Mouse (Mus musculus): ENCODE measurements around the gene Gm47791.

Gm47791 gene

DNA sequence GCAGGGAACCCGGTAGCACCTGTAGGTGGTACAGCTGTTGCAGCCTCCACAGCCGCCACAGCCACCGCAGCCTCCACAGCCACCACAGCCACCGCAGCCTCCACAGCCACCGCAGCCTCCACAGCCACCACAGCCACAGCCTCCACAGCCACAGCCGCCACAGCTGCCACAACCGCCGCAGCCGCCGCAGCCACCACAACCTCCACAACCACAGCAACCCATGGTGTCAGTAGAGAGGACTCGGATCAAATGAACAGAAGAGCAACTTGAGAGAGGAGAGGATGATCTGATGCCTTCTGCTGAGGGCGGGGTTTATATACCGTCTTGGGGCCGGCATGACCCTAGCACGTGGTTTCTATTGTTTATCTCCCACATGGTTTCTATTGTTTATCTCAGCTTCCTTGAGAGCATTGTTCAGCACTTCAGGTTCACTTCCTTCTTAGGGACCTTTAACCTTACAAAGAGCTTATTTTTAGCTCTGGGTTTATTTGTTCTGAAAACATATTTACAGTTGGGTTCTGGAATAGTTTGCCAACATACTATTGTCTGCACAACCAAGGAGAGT is at the start of gene Gm47791:
Gene Gm47791, minus strand, starts transcription at position 222 of the 565 bp plus-strand sequence.
- no peak for DNase-seq

DNA sequence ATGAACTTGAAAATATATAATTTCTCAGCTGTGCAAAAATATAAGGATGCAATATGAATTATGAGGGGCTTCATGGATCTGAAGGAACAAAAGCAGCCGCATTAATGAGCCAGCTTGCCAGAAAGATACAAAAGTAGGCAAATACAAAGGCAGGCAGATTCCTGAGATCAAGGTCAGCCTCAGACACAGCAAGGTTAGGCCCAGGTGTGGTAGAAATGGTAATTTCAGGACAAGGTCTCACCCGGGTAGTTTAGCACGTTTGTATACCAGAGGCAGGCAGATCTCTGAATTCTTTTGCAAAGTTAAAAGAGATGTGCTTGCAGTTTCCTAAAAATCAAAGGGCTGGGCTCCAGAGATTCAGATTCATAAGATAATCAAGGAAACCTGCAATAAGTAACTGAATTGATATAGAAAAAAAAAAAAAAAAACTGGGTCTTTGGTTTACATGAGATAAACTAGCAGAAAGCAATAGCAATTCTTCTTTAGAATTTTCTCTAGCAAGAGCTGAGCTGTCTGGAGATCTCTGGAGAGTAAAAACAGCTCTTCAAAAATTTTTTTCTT is 49.7 kb upstream of the Gm47791 start:
- no peak for DNase-seq

DNA sequence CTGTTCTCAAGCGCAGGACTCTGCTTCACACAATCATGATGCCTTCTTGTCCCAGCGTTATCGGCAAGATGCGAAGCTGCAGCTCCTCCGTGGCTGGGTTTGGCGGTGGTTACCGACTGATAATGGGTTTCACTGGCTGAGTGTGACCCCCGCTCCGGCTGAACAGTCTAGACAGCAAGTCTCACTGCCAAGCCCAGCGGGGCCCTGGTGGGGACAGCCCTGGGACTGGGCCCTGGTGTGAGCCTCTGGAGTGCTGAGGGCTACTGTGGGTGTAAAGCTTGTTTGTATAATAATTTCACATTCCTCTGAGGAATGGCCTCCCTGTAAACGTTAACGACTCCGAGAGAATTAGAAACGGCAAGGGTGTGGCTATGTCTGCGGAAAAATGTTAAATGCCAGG is 49.1 kb upstream of the Gm47791 start:
- DNase-seq, result peak; percentile 16 to 51

DNA sequence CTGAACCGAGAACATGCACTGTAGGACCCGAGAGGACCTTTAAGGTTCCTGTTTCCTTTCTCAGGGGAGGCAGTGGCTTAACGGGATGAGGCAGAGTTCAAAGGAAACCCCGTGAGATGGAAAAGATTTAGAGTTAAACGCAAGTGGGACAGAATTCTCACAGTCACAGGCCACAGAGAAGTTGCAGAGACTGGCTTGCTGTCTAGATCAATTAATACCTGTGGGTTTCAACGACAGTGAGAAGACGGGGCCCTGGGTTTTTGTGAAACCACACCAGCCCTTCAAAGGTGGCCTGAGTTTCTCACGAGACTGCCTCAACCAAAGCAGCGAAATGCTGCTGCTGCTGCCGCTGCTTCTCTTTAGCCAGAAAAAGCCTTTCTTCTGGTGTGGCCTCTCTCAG is 48.3 kb upstream of the Gm47791 start:
- no peak for DNase-seq

DNA sequence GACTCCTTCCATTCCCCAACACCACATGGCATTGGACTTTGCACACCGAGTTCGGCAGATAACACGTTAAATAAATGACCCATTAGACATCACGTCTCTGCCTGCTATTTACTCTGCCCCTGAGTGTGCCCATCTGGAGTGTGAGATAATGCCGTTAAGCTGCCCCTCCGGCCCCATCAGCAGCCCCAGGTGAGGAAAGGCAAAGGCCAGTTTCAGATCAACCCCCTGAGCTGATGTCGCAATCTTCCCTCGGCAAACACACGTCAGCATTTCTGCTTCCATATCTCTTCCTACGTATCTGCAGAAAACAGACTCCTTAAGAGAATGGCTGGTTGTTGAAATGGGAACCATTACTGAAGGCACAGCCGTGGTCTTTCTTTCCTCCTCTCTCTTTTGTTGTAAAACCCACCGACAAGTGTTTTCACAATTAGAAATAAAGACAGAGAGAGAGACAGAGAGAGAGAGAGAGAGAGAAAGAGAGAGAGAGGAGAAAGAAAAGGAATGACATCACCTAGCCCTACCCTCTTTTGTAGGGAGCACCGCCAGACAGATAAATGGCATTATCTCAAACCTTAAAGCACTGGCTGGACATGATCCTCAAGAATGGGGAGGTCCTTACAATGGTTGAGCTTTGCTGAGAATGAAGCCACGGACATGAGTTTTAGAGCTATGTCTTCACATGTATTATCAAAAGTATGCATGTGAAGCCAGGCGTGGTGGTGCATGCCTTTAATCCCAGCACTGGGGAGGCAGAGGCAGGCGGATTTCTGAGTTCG is 45.1 kb upstream of the Gm47791 start:
- peak; percentile 37 to 50 for DNase-seq

DNA sequence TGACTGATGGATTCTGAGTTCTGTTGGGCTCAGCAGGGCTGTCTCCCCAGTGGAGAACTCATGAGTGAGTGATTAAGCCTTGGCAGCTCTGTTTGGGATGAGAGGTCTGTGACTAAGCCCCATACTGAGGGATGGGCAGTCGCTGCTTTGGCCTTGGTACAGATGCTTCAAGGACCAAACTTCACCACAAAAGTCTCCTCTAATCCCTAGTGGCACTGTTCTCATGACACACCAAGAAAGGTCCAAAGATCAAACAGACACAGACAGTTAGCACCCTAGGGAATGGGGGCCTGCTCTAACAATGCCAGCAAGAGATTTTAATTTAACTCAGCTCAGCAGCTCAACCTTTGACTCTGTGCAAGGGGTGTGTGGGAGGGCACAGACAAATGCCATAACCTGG is 40.7 kb upstream of the Gm47791 start:
- DNase-seq, result no peak

DNA sequence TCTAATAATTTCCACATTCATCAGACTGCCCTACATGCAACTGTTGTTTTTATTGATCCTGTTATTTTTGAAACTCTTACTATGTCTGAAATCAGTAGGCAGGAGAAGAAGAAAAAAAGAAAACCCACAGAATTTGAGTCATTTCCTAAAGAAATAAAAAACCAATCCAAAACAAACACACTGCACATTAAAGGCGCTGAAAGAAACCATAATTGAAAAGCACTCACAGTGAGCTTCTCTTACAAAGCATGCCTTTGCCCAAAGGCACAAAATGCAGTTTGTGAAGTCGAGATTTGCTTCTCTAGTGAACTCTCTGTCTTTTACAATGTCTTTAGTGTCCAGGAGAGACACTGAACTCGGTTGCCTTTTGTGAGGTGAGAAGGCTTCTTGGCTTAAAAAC is 37.5 kb upstream of the Gm47791 start:
- DNase-seq, result no peak

DNA sequence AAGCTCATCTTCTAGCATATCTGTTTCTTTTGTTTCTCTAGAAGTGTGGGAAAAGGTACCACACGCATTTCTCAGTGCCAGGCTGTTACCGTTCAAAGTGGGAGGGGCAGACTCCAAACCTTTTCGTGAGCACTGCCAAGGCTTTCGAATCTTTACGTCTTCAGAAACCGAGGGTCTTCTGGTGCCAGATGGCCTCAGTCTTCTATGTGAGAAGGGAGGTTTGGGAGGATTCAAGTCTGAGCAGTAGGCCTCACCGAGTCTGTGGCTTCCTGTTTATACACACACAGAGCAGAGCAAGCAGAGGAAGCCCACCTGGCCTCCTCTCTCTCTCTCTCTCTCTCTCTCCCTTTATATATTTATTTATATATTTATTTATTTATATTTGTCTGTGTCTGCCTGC is 36.2 kb upstream of the Gm47791 start:
- no peak for DNase-seq

DNA sequence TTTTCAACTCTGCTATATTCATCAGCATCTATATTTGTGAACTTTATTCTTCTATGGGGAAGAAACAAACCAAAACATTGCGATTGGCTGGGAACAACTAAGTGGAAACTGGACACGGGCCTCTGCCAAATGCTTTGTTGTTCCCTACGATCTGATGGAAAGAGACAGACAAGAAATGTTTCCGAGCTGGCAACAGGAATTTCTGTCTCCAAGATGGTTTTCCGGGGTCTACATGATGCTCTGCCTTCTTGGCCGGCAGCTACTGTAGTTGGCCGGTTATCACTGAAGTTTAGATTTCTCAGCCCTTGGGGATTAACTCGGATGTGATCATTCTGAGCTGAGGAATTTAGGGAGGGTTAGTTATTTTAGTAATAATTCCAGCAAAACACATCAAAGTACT is 35.3 kb upstream of the Gm47791 start:
- DNase-seq, result peak in 1 of 2 experiments; percentile 38

DNA sequence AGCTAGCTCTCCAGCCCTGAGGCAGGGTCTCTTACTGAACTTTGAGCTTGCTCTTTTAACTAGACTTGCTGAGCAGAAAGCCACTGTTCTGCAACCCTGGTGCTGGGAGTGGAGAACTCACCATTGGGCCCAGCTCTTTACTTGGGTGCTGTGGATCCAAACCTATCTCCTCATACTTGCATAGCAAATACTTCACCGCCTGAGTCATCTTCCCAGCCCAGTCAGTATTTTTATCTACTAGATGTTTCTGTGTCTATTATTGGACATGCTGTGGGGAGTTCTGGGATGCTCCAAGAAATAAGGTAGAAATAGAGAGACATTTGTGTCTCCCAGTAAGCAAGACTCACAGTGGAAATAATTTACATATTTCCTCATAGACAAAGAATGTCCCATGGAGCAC is 33.0 kb upstream of the Gm47791 start:
- no peak for DNase-seq

DNA sequence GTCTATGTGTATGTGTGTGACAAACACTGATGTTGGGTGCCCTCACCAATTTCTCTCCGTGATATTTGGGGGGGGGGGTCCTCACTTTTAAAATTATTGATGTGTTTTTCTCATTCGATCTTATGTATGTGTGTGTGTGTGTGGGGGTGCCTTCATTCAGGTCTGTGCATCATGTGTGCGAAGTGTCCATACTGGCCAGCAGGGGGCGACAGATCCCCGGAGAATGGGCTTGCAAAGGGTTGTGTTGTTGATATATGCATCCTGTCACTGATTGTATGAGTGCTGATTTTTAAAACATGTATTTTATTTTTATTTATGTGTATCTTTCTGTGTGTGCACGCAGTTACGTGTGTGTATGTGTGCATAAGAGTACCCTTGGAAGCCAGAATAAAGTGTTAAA is 32.6 kb upstream of the Gm47791 start:
- no peak for DNase-seq

DNA sequence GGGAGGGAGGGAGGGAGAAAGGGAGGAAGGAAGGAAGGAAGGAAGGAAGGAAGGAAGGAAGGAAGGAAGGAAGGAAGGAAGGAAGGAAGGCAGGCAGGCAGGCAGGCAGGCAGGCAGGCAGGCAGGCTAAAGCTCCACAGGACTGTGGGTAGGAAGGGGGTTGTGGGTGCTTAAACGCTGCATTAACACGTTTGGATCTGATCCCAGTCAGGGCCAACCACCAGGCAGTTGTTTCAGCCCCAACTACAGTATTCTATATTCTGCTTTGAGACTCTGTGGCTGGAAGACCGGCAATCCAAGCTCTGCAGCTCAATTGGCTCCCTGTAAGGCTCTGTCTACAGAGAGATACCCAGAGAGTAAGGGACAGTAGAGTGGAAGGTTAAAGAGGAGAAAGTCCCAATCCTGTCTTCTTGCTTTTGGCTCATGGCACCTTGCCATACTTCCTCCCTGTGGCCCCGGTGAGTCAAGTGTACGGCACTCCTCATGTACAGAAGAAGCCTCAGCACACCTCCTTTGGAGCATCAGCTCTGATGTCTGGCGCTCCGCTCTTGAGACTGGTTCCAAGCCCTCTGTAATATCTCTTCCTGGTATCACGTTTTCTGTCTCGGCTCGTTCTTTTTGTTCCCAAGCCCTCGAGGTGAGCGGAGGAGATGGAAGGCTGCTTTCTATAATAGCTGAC is 30.2 kb upstream of the Gm47791 start:
- no peak for DNase-seq

DNA sequence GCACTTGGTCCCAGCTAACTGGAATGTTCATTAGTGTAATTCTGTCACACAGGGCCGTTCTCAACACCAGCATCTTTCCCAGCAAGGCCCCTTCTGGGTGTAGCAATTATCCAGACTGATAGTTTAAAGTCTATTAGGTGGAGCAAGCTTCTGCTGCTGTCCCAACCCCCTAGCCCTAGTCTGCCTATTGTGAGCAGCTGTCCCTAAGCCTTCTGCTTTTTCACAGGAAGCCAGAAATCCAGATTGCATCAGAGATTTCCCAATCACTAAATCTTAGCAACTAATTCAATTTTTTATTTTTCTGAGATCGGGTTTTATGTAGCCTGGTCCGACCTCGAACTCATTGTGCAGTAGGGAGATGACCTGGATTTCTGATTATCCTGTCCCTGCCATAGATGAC is 27.9 kb upstream of the Gm47791 start:
- DNase-seq, result peak; percentile 23 to 34

DNA sequence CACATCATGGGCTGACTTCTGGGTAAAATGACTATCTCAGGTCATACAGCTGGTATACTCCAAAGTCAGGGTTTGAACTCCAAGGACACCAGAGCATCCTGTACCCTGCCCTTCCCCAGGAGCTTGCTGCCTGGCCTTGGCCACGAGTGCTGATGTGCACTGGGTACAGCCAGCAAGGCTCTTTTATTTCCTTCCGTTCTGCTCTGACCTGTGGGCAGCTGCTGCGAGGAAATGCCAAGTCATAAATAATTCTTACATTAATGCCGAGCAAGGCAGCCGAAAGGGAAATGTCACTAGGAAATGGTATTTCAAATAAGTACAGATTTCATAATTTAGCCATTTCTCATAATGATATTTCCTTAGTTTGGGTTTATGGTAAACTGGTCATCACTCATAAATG is 27.3 kb upstream of the Gm47791 start:
- DNase-seq, result peak in 1 of 2 experiments; percentile 64

DNA sequence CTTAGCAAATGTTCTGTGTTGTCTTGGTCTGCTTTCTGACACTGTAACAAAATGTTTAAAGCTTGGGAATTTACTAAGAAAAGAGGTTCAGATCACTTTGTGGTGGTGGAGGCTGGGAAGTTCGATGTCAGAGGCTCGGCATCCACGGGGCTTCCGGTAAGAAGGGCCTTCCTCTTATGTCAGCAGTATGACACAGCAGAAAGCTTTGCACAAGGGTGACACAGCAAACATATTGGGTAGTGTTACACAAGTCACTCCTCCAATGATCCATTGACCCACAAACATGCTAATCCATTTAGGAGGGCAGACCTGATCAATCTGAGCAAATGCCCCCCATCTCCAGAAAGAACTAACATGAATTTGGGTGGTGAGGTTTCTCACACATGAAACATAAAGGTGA is 26.0 kb upstream of the Gm47791 start:
- DNase-seq, result no peak

DNA sequence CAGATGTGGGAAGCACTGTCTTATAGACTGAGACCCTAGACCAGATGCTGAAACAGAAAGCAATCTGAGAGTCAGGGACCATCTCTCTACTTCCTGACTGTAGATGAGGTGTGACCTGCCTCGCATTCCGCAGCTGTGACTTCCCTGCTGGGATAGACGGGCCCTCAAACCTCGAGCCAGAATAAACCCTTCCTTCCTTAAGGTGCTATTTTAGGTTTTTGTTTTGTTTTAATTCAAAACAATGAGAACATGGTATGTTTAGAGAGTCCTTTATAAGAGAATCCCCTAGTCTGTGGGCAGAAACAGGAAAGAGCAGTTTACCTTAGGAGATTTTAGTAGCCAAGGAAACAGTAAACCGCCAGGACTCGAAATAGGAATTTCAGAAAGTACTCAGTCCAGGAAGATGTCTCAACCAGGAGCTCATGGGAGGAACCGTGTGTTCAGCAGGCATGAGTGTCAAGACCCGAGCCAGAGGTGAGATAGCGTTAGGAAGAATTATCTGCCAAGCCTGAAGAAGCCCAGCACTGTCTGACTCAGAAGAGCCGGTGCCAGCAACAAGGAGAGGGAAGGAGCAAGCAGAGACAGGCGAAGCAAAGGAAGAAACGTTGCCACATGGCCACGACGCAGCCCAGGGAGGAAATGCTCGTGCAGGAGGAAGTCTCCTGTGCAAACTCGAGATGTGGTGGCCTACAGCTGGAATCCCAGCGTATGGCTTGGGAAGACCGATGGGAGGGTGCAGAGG is 24.8 kb upstream of the Gm47791 start:
- DNase-seq, result peak; percentile 34 to 69

DNA sequence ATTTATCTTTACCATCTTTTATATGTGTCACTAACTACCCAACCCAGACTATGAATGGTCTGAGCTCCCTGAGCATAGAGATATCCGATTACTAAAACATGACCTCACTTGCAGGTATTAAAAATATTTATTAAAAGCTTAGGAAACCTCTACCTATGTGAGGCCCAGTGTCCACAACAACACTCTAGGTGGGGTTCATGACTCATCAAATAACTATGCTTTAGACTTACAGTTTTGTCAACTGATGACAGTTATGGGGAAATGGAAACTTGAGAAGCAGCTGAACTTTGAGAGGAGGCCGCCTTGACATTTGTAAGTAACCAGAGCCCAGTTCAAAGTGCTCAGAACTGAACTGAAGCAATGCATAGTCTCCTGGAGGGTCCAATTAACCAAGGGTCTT is 24.2 kb upstream of the Gm47791 start:
- no peak for DNase-seq

DNA sequence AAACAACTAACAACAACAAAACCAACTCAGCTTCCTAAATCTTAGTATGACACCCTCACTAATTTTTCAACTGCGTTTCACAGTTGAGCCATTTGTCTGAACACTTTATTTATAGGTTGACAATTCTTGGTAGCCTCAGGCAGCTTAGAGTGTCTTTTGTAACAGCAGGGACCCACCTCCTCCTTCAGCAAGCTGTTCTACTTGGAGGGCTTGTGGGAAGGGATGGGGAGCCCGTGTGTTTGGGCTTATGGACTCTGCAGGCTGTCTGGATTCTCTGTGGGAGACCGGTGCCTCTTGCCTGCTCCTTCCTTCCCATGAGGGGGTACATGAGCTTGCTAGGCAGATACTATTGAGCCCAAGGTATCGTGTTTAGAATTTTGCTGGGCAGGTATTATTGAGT is 22.9 kb upstream of the Gm47791 start:
- DNase-seq, result no peak

DNA sequence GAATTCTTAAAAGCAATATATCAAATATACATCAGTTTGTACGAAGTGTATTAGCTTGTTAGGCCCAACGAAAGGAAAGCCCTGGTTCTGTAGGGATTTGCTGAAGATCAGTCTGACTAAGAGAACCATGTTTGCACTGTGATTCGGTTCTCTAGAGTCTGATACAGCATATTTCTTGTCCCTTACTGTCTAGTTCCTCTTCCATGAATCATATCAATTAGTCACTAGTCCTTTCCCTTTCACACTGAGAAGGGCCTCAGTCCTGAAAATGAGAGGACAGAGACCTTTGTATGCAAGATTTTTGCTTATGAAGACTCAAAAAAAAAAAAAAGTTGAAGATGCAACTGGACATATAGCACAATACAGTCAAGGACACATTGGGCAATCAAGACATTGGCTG is 22.1 kb upstream of the Gm47791 start:
- DNase-seq, result no peak

DNA sequence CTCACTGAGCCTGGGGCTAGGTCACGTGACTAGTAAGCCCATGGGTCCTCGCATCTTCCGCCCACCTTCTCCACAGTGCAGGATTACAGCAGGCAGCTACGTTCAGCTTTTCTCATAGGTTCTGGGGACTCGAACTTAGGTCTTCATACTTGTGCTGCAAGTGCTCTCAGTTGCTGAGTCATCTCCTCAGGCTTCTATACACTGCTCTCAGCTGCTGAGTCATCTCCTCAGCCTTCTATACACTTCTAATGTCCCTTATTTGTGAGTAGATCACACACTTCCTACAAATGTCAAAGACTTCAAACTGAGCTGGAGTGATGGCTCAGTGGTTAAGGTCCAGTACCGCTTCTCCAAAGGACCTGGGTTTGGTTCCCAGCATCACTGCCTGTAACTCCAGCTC is 21.2 kb upstream of the Gm47791 start:
- no peak for DNase-seq

DNA sequence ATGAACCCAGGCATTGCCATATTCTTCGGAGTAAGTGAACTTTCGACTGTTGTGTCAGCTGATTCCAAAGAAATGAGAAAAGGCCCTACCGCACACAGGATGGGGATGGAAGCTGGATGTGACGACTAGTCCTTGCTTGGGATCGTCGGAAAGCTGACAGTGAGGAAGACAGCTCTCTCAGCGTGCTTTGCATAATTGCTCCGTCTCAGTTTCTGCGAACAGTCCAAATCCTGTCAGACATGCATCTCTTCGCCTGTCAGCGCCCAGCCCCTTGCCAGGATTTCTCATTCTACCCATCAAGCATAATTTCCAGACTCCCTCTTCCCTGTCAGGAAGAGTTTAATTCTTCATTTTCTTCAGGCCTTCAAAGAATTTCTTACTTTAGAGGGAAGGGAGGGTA is 20.1 kb upstream of the Gm47791 start:
- no peak for DNase-seq

DNA sequence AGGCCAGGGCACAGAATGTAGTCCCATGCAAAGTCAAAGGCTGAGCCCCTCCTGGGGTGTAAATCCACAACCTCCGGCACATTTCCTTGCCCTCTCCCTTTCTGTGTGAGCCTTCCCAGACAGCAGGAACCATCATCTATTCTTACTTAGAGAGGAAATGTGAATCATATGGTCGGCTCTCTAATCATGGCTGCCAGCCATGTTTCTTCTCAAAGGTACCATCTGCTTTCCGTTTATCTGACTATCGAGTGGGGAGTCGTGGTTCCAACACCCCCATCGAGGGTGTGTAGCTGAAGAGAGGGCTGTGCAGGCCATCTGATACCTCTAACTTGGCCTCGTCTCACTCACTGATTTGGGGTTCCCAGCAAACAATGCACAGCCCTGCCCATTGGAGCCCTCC is 17.0 kb upstream of the Gm47791 start:
- DNase-seq, result no peak

DNA sequence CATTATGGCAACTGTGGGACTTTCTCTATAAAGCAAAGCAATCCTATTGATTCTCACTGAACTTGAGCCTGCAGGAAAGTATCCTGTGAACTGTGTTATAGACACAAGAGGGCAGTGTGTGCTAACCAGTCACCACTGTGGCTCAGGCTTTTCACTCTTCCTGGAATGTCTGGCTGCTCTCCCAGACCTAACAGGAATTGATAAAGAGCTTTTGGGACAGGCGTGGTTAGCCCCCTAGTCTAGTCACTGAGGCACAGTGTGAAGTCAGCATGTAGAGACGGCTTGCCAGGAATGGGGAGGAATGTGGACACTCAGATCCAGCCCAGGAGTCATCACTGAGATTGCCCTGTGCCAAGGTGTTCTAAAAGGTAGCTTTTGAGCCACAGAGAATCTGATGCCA is 16.4 kb upstream of the Gm47791 start:
- DNase-seq, result peak; percentile 68 to 75
